Mouse (Mus musculus) heart, embryonic 16.5 days (tissue): Measurements from ENCODE around the gene Brsk1. TPM values are rescaled to one million over a fixed set of nuclear protein-coding genes. Genes with fewer than 3 reads are reported as not detected.

ENCODE experiments used
- ATAC-seq: fragments of 200-750 bp; cut with Nextera tagmentation; replicated peaks from 2 replicates; pipeline ENCODE4 v1.8.0; 2017; ENCODE audit warnings: moderate number of reproducible peaks; ENCODE audit not compliant: insufficient read depth, low FRiP score; ENCODE audit errors: extremely low read depth
- H3K27ac ChIP-seq: fragments of 300-500 bp; sonication (generic); 2 replicates; pipeline ENCODE4 v1.5.1; 2014; ENCODE audit warnings: mild to moderate bottlenecking, low read length, control low read depth, moderate library complexity
- H3K27me3 ChIP-seq: fragments of 300-500 bp; sonication (generic); 2 replicates; pipeline ENCODE4 v1.6.1; 2014; ENCODE audit warnings: low read length, mixed read lengths; ENCODE audit not compliant: control insufficient read depth, insufficient read depth
- H3K36me3 ChIP-seq: fragments of 300-500 bp; sonication (generic); 2 replicates; pipeline ENCODE4 v1.6.1; 2014; ENCODE audit not compliant: control insufficient read depth, insufficient read depth
- H3K4me1 ChIP-seq: fragments of 300-500 bp; sonication (generic); 2 replicates; pipeline ENCODE4 v1.6.1; 2014; ENCODE audit warnings: low read length, mixed read lengths; ENCODE audit not compliant: control insufficient read depth, insufficient read depth
- H3K4me2 ChIP-seq: fragments of 300-500 bp; sonication (generic); 2 replicates; pipeline ENCODE4 v1.6.1; 2014; ENCODE audit warnings: low read depth, mild to moderate bottlenecking, control low read depth, low read length
- H3K4me3 ChIP-seq: fragments of 300-500 bp; sonication (generic); 2 replicates; pipeline ENCODE4 v1.5.1; 2014; ENCODE audit warnings: mild to moderate bottlenecking, control low read depth, low read length
- H3K9ac ChIP-seq: fragments of 300-500 bp; sonication (generic); 2 replicates; pipeline ENCODE4 v1.6.1; 2014; ENCODE audit warnings: low read length, control low read depth
- H3K9me3 ChIP-seq: fragments of 300-500 bp; sonication (generic); replicated peaks from 2 replicates; pipeline ENCODE4 v1.6.1; 2016; ENCODE audit warnings: low read length; ENCODE audit not compliant: control insufficient read depth
- WGBS: fragments of 180-500 bp; shearing (Covaris S2); extraction: QIAGEN DNeasy Blood & Tissue Kit; methylation state at CpG from one replicate; pipeline ENCODE4 v1.1.7; 2014; 5-methylcytosine and 5-hydroxymethylcytosine counted together
- polyA plus RNA-seq: library from polyadenylated mRNA; unstranded; fragments of >200 nt; fragmentation: Nextera tagmentation; extraction: Ambion mirVana; gene quantifications from 2 replicates; pipeline ENCODE4 v1.2.1, GENCODE M21; 2015

Brsk1 gene
- polyA plus RNA-seq, 1 experiment from 2014 or later: 1.1 TPM

DNA sequence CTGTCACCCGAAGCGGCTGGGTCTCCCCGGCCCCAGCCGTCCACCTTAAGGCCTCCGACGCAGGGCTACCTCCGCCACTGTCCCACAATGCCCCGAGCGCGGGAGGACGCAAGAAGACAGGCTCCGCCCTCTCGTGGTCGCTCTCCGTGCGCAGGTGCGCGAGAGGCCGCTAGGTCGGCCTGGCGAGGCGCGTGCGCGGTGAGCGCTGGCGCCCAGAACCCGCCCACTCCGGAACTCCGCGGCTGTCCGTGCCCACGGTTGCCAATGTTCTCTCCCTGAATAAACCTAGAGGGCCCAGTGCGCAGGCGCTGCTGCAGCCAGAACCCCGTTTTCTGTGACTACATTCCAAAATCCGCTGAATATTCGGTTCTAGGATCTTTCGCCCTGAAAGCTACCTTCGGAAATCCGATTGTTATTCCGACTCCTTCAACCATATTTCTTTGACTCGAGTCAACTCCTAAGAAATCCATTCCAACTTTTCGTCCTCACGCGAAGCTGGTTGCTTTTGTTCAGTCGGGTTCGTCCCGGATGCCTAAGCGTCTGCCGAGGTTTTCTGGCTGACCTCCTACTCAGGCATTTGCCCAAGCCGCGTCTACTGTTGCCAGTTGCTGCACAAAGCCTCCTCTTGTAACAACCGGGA is 31.4 kb upstream of the Brsk1 start, which contains the start of gene Ppp6r1:
Ppp6r1 (minus strand) TSS at position 108 of the 640 bp plus-strand sequence.
- H3K27me3 ChIP-seq: no peaks in the 10 kb centered on the region
- H3K27ac ChIP-seq: peak within 1 kb of the TSS; percentile 92
- 0 out of 2 replicates have a peak, but pooled peaks cover 5% of the 10 kb centered on the region for H3K36me3 ChIP-seq
- peak within 1 kb of the TSS; percentile 80 for H3K4me2 ChIP-seq
- H3K4me1 ChIP-seq: peaks cover 43% of the 10 kb centered on the region
- peak; percentile 97 for ATAC-seq
- peak within 1 kb of the TSS; percentile 99 for H3K9ac ChIP-seq
- H3K9me3 ChIP-seq: no peaks in the 10 kb centered on the region
- peak within 1 kb of the TSS; percentile 95 for H3K4me3 ChIP-seq
- WGBS: under 1% methylated on average over 54 of the region's 54 CpGs

DNA sequence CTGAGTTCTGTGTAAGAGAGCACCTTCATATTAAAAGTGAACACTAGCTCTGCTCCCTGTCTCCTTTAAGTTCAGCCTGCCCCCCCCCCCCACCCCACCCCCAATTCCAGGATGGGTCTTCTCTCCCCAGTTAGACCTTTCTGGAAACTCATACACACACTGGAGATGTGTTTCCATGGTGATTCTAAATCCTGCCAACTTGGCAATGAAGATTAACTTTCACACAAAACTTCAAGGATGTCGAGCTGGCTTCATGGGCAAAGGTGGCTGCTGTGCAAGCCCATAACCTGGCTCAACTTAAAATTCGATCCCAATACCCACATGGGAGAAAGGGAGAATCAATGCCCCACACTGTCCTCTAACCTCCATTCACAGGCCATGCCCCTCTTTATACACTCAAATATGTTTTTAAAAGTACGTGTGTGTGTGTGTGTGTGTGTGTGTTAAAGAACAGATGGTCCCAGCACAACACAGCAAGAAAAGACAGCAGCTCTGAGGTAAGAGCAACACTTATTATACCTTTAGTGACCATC is 30.4 kb upstream of the Brsk1 start:
- 57% methylated on average over 3 of the region's 3 CpGs for WGBS
- ATAC-seq: no peak
- Histone ChIP-seq H3K27me3 (no peaks in the 10 kb centered on the region), H3K36me3 (peaks cover 8% of the 10 kb centered on the region; the same call in 1 of the 2 replicates), H3K9ac (peak overlapping the region; percentile 99), H3K4me2 (peak overlapping the region; percentile 73), H3K4me3 (peak overlapping the region; percentile 95), H3K4me1 (peaks cover 35% of the 10 kb centered on the region), H3K9me3 (no peaks in the 10 kb centered on the region), H3K27ac (peak overlapping the region; percentile 92)

DNA sequence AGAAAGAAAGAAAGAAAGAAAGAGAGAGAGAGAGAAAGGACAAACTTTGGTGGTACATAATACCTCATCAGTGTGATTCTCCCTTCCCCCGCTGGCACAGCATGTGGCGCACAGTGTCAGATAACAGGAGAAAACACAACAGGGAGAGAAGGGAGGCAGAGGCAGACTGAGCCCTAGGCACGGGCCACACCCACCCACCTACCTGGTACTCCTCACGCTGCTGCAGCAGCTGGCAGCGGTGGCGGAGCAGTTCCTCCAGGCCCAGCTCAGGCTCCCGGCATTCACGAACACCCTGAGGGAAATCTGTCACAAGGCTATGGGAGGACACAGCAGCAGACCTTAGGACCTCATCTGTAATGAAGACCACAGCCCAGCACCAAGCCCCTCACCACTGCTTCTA is 27.2 kb upstream of the Brsk1 start:
- no peaks in the 10 kb centered on the region for H3K27me3 ChIP-seq
- H3K27ac ChIP-seq: no peak overlapping the region
- WGBS: 72% methylated on average over 8 of the region's 8 CpGs
- ATAC-seq: no peak
- no peak overlapping the region for H3K4me2 ChIP-seq
- H3K36me3 ChIP-seq: peaks cover 20% of the 10 kb centered on the region
- H3K4me3 ChIP-seq: no peak overlapping the region
- peaks cover 6% of the 10 kb centered on the region for H3K4me1 ChIP-seq
- no peak overlapping the region for H3K9ac ChIP-seq
- no peaks in the 10 kb centered on the region for H3K9me3 ChIP-seq

DNA sequence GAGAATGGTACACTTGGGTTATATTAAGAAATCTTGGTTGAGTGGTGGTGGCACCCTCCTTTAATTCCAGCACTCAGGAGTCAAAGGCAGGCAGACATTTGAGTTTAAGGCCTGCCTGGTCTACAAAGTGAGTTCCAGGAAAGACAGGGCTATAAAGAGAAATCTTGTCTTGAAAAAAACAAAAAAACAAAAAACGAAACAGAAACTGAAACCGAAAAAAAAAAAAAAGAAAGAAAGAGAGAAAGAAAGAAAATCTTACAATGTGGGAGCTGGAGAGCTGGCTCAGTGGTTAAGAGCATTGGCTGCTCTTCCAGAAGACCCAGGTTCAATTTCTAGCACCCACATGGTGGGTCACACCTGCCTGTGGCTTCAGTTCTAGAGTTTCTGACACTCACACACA is 26.7 kb upstream of the Brsk1 start:
- Histone ChIP-seq H3K9ac (no peak overlapping the region), H3K36me3 (peaks cover 23% of the 10 kb centered on the region)
- ATAC-seq: no peak

DNA sequence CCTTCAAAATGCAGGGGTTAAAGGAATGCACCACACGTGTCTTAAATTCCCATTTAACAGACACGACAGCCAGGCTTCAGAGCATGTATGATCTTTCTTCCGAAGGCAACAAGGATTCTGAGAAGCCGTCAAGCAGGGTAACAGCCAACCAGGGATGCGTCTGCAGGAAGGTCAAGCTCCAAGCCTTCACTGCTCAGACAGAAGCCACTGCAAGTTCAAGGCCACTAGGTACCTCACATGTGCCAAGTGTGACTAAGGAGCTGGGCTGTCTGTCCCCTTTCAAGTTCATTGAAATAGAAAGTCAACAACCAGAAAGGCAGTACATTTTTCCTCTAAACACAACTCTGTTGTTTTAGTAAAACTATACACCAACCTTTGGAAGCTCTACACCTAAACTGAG is 23.5 kb upstream of the Brsk1 start:
- Histone ChIP-seq H3K9me3 (no peaks in the 10 kb centered on the region), H3K27me3 (no peaks in the 10 kb centered on the region), H3K4me2 (no peak overlapping the region), H3K27ac (no peak overlapping the region), H3K36me3 (peaks cover 33% of the 10 kb centered on the region), H3K4me3 (no peak overlapping the region), H3K4me1 (no peaks in the 10 kb centered on the region), H3K9ac (no peak overlapping the region)
- WGBS: 96% methylated on average over 5 of the region's 5 CpGs
- no peak for ATAC-seq

More for the DNA sequence above, 26.7 kb upstream of the Brsk1 start:
- Histone ChIP-seq H3K27me3 (no peaks in the 10 kb centered on the region), H3K4me2 (no peak overlapping the region), H3K9me3 (no peaks in the 10 kb centered on the region), H3K4me3 (no peak overlapping the region), H3K27ac (no peak overlapping the region), H3K4me1 (peaks cover 6% of the 10 kb centered on the region)
- 71% methylated on average over 2 of the region's 2 CpGs for WGBS

DNA sequence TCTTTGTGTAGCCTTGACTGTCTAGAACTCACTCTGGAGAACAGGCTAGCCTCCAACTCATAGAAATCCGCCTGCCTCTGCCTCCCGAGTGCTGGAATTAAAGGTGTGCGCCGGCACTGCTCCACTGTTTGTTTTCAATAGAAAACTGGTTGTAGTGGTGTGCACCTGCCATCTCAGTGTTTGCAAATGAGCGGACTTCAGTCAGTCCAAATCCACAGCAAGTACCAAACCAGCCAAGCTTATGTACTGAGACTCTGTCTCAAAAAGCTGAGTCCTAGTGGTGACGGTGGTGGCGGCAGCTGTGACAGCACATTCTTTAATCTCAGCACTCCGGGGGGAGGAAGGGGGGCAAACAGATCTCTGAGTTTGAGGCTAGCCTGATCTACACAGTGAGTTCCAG is 21.9 kb upstream of the Brsk1 start:
- WGBS: 90% methylated on average over 8 of the region's 8 CpGs
- H3K36me3 ChIP-seq: peaks cover 28% of the 10 kb centered on the region

DNA sequence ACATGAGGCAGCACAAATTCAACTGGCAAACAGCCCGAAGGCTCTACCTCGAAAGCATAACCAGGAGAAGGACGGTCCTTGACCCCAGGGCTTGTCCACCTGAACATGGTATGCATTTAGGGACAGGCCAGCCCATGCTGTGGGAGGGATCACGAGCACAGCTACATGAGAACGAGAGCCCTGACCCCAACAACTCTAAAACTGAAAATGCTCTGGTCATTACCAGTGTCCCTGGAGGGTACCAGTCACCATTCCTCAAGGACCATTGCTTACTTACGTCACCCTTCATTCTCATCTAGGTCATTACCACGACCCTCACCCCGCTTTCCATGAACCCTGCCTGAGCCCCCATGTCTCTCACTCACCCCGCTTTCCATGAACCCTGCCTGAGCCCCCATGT is 21.2 kb upstream of the Brsk1 start:
- Histone ChIP-seq H3K27ac (no peak overlapping the region), H3K4me2 (no peak overlapping the region), H3K9me3 (no peaks in the 10 kb centered on the region), H3K27me3 (no peaks in the 10 kb centered on the region), H3K4me3 (no peak overlapping the region), H3K36me3 (peaks cover 28% of the 10 kb centered on the region), H3K4me1 (no peaks in the 10 kb centered on the region), H3K9ac (no peak overlapping the region)
- WGBS: 95% methylated on average over 9 of the region's 9 CpGs
- ATAC-seq: no peak

More for the DNA sequence above, 21.9 kb upstream of the Brsk1 start:
- no peak overlapping the region for H3K4me2 ChIP-seq
- H3K4me1 ChIP-seq: no peaks in the 10 kb centered on the region
- H3K27ac ChIP-seq: no peak overlapping the region
- H3K4me3 ChIP-seq: no peak overlapping the region
- ATAC-seq: no peak
- no peaks in the 10 kb centered on the region for H3K9me3 ChIP-seq
- no peak overlapping the region for H3K9ac ChIP-seq
- no peaks in the 10 kb centered on the region for H3K27me3 ChIP-seq

DNA sequence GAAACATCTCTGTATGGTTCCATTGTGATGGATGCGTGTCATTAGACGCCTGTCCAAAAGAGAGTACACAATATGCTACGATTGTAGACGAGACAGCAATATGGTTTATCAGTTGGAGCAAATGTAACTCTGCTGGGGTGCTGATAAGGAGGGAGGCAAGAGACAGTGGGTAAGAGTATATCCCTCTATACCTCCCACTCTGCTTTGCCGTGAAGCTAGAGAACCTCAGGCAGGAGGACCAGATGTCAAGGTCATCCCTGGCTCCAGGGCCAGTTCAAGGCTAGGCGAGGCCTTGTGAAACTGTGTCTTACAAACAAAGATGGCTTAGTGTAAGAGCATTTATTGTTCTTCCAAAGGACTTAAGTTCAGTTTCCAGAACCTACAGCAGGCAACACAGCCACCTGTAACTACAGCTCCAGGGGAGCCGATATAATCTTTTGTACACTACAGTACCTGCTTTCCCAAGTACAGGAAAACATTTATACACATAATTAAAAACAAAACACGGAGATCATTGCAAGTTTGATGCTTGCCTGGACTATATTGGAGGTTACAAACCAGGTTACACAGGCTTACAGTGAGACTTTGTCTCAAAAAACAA is 19.6 kb upstream of the Brsk1 start:
- no peaks in the 10 kb centered on the region for H3K9me3 ChIP-seq

DNA sequence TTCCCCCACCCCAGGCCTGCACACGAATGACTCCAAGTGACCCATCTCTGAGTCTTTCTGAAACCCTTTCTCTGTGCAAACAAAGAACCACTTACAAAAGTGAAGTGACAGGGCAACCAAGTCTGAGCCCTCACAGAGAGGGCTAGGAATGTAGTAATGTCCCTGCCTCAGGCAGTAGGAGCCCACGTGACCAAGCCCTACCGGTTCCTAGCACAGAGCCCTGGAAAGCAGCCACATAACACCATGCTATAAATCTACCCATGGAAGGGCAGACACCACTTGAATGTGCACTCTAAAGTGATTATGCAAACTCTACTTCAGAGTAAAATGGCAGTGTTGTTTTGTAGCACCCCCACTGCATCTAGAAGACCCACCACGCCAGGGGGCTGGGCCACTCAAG is 18.4 kb upstream of the Brsk1 start:
- Histone ChIP-seq H3K36me3 (peaks cover 30% of the 10 kb centered on the region), H3K9ac (no peak overlapping the region), H3K27ac (peak overlapping the region; percentile 74), H3K27me3 (no peaks in the 10 kb centered on the region), H3K4me2 (no peak overlapping the region), H3K4me1 (no peaks in the 10 kb centered on the region), H3K4me3 (no peak overlapping the region), H3K9me3 (no peaks in the 10 kb centered on the region)
- ATAC-seq: peak; percentile 80
- 58% methylated on average over 4 of the region's 4 CpGs for WGBS

More for the DNA sequence above, 19.6 kb upstream of the Brsk1 start:
- Histone ChIP-seq H3K4me2 (no peak overlapping the region), H3K36me3 (peaks cover 31% of the 10 kb centered on the region), H3K4me3 (no peak overlapping the region), H3K9ac (no peak overlapping the region), H3K27ac (no peak overlapping the region), H3K4me1 (no peaks in the 10 kb centered on the region), H3K27me3 (no peaks in the 10 kb centered on the region)
- 86% methylated on average over 8 of the region's 8 CpGs for WGBS
- no peak for ATAC-seq
